Mouse (Mus musculus): ENCODE measurements at regions not wholly inside any gene's neighbourhood (a gene's known extent, or its start where the extent isn't known, plus 50 kb on each side); places are given as distances from the start of the nearest gene placed in this dataset.

DNA sequence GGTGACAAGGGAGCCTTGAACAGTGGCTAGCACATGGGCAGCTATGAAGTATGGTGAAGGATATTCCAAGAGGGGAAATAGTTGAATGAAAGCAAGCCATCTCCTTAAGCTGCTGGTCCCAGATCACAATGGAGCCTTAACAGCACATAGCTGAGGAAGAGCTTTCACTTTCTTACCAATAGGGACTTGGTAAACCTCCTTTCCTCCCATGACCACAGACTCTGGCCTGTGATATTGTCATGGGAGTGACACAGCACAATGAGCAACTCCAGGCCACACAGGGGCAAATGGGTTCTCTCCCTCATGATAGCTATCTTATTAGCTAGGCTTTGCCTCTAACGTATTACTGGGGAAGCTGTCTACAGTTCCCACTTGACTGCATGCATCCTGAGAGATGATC is 113.5 kb upstream of the Snx19 start:
- Histone ChIP-seq H3K36me3 (ENCODE audit: control insufficient read depth, insufficient read depth, low read length, poor library complexity, severe bottlenecking) (no peaks in the 10 kb centered on the region), H3K27me3 (ENCODE audit: control insufficient read depth, insufficient read depth, low read length, poor library complexity, severe bottlenecking) (no peaks in the 10 kb centered on the region), H3K9me3 (replicated peaks; ENCODE audit: control insufficient read depth, insufficient read depth, low read length, poor library complexity, severe bottlenecking) (no peaks in the 10 kb centered on the region), H3K4me1 (ENCODE audit: control insufficient read depth, insufficient read depth, low read length) (no peaks in the 10 kb centered on the region), H3K4me3 (ENCODE audit: low read depth, low read length) (no peak overlapping the region), H3K9ac (ENCODE audit: low read depth, poor library complexity, severe bottlenecking) (no peak overlapping the region), H3K27ac (ENCODE audit: insufficient read depth, low read length) (no peak overlapping the region)
- no peak for TF ChIP-seq CTCF (IDR thresholded peaks at IDR 0.05; ENCODE audit: low read depth, low read length)
- TF ChIP-seq POLR2A (IDR thresholded peaks at IDR 0.05; ENCODE audit: insufficient read depth, low read length): no peak
- TF ChIP-seq EP300 (IDR thresholded peaks at IDR 0.05; ENCODE audit: insufficient read depth, low read depth, low read length): no peak

DNA sequence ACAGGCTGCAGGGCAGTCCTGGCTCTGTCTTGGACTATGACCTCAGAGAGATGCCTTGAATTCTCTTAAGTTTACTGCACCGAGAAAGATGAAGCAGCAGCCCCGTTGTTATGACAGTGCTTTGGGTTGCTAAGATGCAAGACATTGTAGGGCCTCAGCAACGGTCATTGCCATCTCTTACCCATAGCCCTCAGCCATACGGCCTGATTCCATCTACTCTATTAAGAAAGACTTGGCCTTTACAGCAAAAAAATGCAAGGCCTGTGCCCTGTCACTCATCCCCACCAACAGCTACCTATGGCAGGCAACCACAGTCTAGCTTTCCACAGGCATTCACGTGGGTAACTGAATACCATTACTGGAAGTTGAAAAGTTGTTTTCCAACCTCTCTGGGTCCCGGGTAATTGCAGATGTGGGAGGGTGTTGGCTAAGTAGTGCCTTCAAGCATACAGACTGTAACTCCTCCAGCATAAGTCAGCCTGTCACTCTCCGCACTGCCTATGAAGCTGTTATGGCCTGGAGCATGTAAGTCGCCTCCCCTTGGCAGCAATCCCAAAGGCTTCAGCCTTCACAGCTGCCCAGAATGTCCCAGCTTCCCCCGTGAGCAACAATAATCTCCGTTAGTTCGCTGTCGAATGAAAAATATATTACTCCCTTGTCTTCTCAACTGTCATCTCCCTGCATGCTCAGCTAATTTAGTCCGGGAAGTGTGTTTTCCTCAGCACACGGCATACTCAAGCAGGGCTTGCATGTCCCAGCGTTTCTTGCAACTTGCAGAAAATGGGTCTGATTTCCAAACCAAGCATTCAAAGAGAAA is 112.3 kb upstream of the Snx19 start:
- H3K9ac ChIP-seq (ENCODE audit: low read depth, poor library complexity, severe bottlenecking): no peak overlapping the region
- no peak overlapping the region for H3K27ac ChIP-seq (ENCODE audit: insufficient read depth, low read length)
- no peaks in the 10 kb centered on the region for H3K27me3 ChIP-seq (ENCODE audit: control insufficient read depth, insufficient read depth, low read length, poor library complexity, severe bottlenecking)
- TF ChIP-seq CTCF (IDR thresholded peaks at IDR 0.05; ENCODE audit: low read depth, low read length) (no peak), POLR2A (IDR thresholded peaks at IDR 0.05; ENCODE audit: insufficient read depth, low read length) (no peak), EP300 (IDR thresholded peaks at IDR 0.05; ENCODE audit: insufficient read depth, low read depth, low read length) (no peak)
- H3K36me3 ChIP-seq (ENCODE audit: control insufficient read depth, insufficient read depth, low read length, poor library complexity, severe bottlenecking): no peaks in the 10 kb centered on the region
- no peaks in the 10 kb centered on the region for H3K9me3 ChIP-seq (replicated peaks; ENCODE audit: control insufficient read depth, insufficient read depth, low read length, poor library complexity, severe bottlenecking)
- H3K4me1 ChIP-seq (ENCODE audit: control insufficient read depth, insufficient read depth, low read length): no peaks in the 10 kb centered on the region
- no peak overlapping the region for H3K4me3 ChIP-seq (ENCODE audit: low read depth, low read length)

DNA sequence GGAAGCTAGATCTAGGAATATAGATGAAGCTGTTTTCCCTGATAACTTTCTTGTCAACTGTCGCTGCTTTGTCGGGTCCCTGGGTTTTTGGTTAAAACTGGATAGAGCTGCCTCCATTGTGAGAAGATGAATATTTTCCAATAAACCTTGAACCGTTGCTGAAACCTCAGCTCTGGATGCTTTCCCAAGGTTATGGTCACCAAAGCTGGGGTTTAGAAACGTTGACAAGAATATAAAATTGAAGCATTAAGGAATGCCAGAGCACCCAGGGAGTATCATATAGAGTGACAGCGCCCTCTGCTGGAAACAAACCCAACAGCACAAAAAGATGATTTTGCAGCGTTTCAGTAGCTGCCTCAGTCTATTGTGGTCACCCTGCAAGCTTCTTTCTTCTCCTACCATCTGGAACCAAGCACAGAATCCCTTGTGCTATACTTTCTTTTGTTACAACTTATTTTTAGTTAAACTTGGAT is 111.7 kb upstream of the Snx19 start:
- no peak overlapping the region for H3K27ac ChIP-seq (ENCODE audit: insufficient read depth, low read length)
- no peaks in the 10 kb centered on the region for H3K4me1 ChIP-seq (ENCODE audit: control insufficient read depth, insufficient read depth, low read length)
- H3K27me3 ChIP-seq (ENCODE audit: control insufficient read depth, insufficient read depth, low read length, poor library complexity, severe bottlenecking): no peaks in the 10 kb centered on the region
- no peaks in the 10 kb centered on the region for H3K36me3 ChIP-seq (ENCODE audit: control insufficient read depth, insufficient read depth, low read length, poor library complexity, severe bottlenecking)
- H3K9me3 ChIP-seq (replicated peaks; ENCODE audit: control insufficient read depth, insufficient read depth, low read length, poor library complexity, severe bottlenecking): no peaks in the 10 kb centered on the region
- no peak overlapping the region for H3K9ac ChIP-seq (ENCODE audit: low read depth, poor library complexity, severe bottlenecking)
- TF ChIP-seq POLR2A (IDR thresholded peaks at IDR 0.05; ENCODE audit: insufficient read depth, low read length) (no peak), EP300 (IDR thresholded peaks at IDR 0.05; ENCODE audit: insufficient read depth, low read depth, low read length) (no peak), CTCF (IDR thresholded peaks at IDR 0.05; ENCODE audit: low read depth, low read length) (no peak)
- H3K4me3 ChIP-seq (ENCODE audit: low read depth, low read length): no peak overlapping the region

DNA sequence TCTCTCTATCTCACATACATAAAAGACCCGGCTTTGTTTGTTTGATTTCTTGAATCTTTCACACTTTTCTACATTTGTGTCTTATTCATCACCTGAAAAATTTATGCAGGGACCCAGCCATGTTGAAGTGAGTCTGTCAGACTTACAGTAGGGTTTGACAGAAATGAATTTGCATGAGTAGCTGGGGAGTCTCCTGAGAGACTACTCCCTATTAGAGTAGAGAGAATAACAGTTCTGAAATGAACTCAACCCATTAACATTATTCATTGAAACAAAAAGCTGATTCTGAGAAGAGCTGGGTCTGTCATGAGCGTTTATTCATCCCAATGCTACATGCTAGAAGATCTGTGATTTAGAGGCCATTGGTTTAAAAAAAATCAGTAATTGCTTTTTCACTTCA is 82.0 kb upstream of the Snx19 start:
- Histone ChIP-seq H3K4me3 (ENCODE audit: low read depth, low read length) (no peak overlapping the region), H3K27ac (ENCODE audit: insufficient read depth, low read length) (no peak overlapping the region), H3K9me3 (replicated peaks; ENCODE audit: control insufficient read depth, insufficient read depth, low read length, poor library complexity, severe bottlenecking) (no peaks in the 10 kb centered on the region), H3K4me1 (ENCODE audit: control insufficient read depth, insufficient read depth, low read length) (no peaks in the 10 kb centered on the region), H3K9ac (ENCODE audit: low read depth, poor library complexity, severe bottlenecking) (no peak overlapping the region), H3K36me3 (ENCODE audit: control insufficient read depth, insufficient read depth, low read length, poor library complexity, severe bottlenecking) (no peaks in the 10 kb centered on the region), H3K27me3 (ENCODE audit: control insufficient read depth, insufficient read depth, low read length, poor library complexity, severe bottlenecking) (no peaks in the 10 kb centered on the region)
- no peak for TF ChIP-seq CTCF (IDR thresholded peaks at IDR 0.05; ENCODE audit: low read depth, low read length)
- TF ChIP-seq POLR2A (IDR thresholded peaks at IDR 0.05; ENCODE audit: insufficient read depth, low read length): no peak
- no peak for TF ChIP-seq EP300 (IDR thresholded peaks at IDR 0.05; ENCODE audit: insufficient read depth, low read depth, low read length)

- H3K4me3 ChIP-seq (ENCODE audit: low read depth, low read length): no peak overlapping the region
- H3K27ac ChIP-seq (ENCODE audit: insufficient read depth, low read length): no peak overlapping the region
- TF ChIP-seq CTCF (IDR thresholded peaks at IDR 0.05; ENCODE audit: low read depth, low read length): no peak
- TF ChIP-seq POLR2A (IDR thresholded peaks at IDR 0.05; ENCODE audit: insufficient read depth, low read length): no peak
- no peak for TF ChIP-seq EP300 (IDR thresholded peaks at IDR 0.05; ENCODE audit: insufficient read depth, low read depth, low read length)
- no peaks in the 10 kb centered on the region for H3K27me3 ChIP-seq (ENCODE audit: control insufficient read depth, insufficient read depth, low read length, poor library complexity, severe bottlenecking)
- no peaks in the 10 kb centered on the region for H3K9me3 ChIP-seq (replicated peaks; ENCODE audit: control insufficient read depth, insufficient read depth, low read length, poor library complexity, severe bottlenecking)
- H3K9ac ChIP-seq (ENCODE audit: low read depth, poor library complexity, severe bottlenecking): no peak overlapping the region
- H3K36me3 ChIP-seq (ENCODE audit: control insufficient read depth, insufficient read depth, low read length, poor library complexity, severe bottlenecking): no peaks in the 10 kb centered on the region
- no peaks in the 10 kb centered on the region for H3K4me1 ChIP-seq (ENCODE audit: control insufficient read depth, insufficient read depth, low read length)
These were observed 72.9 kb upstream of the Snx19 start for GRCm38 (mm10) chr9:30353965-30354364.

DNA sequence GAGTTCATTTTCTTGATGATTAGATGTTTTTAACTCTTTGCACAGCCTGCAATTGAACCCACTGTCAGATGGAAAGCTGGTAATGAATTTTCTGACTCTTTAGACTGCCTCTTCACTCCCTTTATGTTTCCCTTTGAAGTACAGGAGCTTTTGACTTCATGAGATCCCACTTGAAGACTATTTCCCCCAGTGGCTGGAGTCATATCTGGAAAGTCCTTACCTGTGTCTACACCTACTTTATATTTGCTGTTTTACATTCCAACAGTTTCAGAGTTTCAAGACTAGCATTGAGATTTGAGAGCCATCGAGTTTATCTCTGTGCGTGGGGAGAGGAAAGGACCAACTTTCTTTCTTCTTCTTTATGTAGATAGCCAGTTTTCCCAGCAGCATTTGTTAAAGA is 71.3 kb upstream of the Snx19 start:
- H3K27me3 ChIP-seq (ENCODE audit: control insufficient read depth, insufficient read depth, low read length, poor library complexity, severe bottlenecking): no peaks in the 10 kb centered on the region
- TF ChIP-seq CTCF (IDR thresholded peaks at IDR 0.05; ENCODE audit: low read depth, low read length) (no peak), EP300 (IDR thresholded peaks at IDR 0.05; ENCODE audit: insufficient read depth, low read depth, low read length) (no peak)
- H3K27ac ChIP-seq (ENCODE audit: insufficient read depth, low read length): no peak overlapping the region
- no peak overlapping the region for H3K4me3 ChIP-seq (ENCODE audit: low read depth, low read length)
- no peaks in the 10 kb centered on the region for H3K9me3 ChIP-seq (replicated peaks; ENCODE audit: control insufficient read depth, insufficient read depth, low read length, poor library complexity, severe bottlenecking)
- no peaks in the 10 kb centered on the region for H3K4me1 ChIP-seq (ENCODE audit: control insufficient read depth, insufficient read depth, low read length)
- H3K36me3 ChIP-seq (ENCODE audit: control insufficient read depth, insufficient read depth, low read length, poor library complexity, severe bottlenecking): no peaks in the 10 kb centered on the region
- no peak overlapping the region for H3K9ac ChIP-seq (ENCODE audit: low read depth, poor library complexity, severe bottlenecking)

Data from ES-Bruce4 (cell line).